Mouse (Mus musculus) liver, embryonic 16.5 days (tissue): Measurements from ENCODE around the gene Qsox1. TPM values are rescaled to one million over a fixed set of nuclear protein-coding genes. Genes with fewer than 3 reads are reported as not detected.

Source experiments
- ATAC-seq: fragments of 200-750 bp; cut with Nextera tagmentation; 2 replicates; pipeline ENCODE4 v1.8.0; 2017; ENCODE audit warnings: low read depth, mild to moderate bottlenecking, moderate number of reproducible peaks, moderate library complexity
- H3K27ac ChIP-seq: fragments of 300-500 bp; sonication (generic); 2 replicates; pipeline ENCODE4 v1.5.1; 2014; ENCODE audit warnings: mild to moderate bottlenecking, low read length
- H3K27me3 ChIP-seq: fragments of 300-500 bp; sonication (generic); 2 replicates; pipeline ENCODE4 v1.6.1; 2014; ENCODE audit warnings: low read depth, low read length, mixed read lengths; ENCODE audit not compliant: control insufficient read depth, insufficient read depth
- H3K36me3 ChIP-seq: fragments of 300-500 bp; sonication (generic); 2 replicates; pipeline ENCODE4 v1.6.1; 2014; ENCODE audit warnings: mild to moderate bottlenecking; ENCODE audit not compliant: control insufficient read depth, insufficient read depth
- H3K4me1 ChIP-seq: fragments of 300-500 bp; sonication (generic); 2 replicates; pipeline ENCODE4 v1.6.1; 2014; ENCODE audit warnings: low read depth, low read length, mixed read lengths; ENCODE audit not compliant: control insufficient read depth
- H3K4me2 ChIP-seq: fragments of 300-500 bp; sonication (generic); 2 replicates; pipeline ENCODE4 v1.6.1; 2014; ENCODE audit warnings: low read depth, low read length, mixed read lengths
- H3K4me3 ChIP-seq: fragments of 300-500 bp; sonication (generic); 2 replicates; pipeline ENCODE4 v1.5.1; 2014; ENCODE audit warnings: low read depth, mild to moderate bottlenecking, low read length
- H3K9ac ChIP-seq: fragments of 300-500 bp; sonication (generic); 2 replicates; pipeline ENCODE4 v1.6.1; 2014; ENCODE audit warnings: low read depth, low read length
- H3K9me3 ChIP-seq: fragments of 300-500 bp; sonication (generic); replicated peaks from 2 replicates; pipeline ENCODE4 v1.6.1; 2016; ENCODE audit warnings: low read length; ENCODE audit not compliant: control insufficient read depth
- WGBS: fragments of 180-500 bp; shearing (Covaris S2); extraction: QIAGEN DNeasy Blood & Tissue Kit; methylation state at CpG from one replicate; pipeline ENCODE4 v1.1.7; 2014; ENCODE audit not compliant: insufficient replicate concordance; 5-methylcytosine and 5-hydroxymethylcytosine counted together
- polyA plus RNA-seq: library from polyadenylated mRNA; unstranded; fragments of >200 nt; fragmentation: Nextera tagmentation; extraction: Ambion mirVana; gene quantifications from 2 replicates; pipeline ENCODE4 v1.2.1, GENCODE M21; 2015

Gene Qsox1
- polyA plus RNA-seq, 1 experiment from 2014 or later, result 51.2 TPM

- H3K4me2 ChIP-seq, result peak overlapping the region; percentile 66
- H3K36me3 ChIP-seq, result no peaks in the 10 kb centered on the region
- no peak overlapping the region for H3K27ac ChIP-seq
- peaks cover 4% of the 10 kb centered on the region for H3K4me1 ChIP-seq
- no peak for ATAC-seq
- H3K27me3 ChIP-seq, result peaks cover 88% of the 10 kb centered on the region
- WGBS, result under 1% methylated on average over 34 of the region's 34 CpGs
- H3K4me3 ChIP-seq, result peak overlapping the region; percentile 51; the same call in 1 of the 2 replicates
- H3K9me3 ChIP-seq, result no peaks in the 10 kb centered on the region
- no peak overlapping the region for H3K9ac ChIP-seq
These were observed 71.2 kb downstream of the Qsox1 start for GRCm38 (mm10) chr1:155741378-155741945.

GRCm38 (mm10) chr1:155740622-155741377 is 71.9 kb downstream of the Qsox1 start:
- Histone ChIP-seq H3K4me1 (peaks cover 4% of the 10 kb centered on the region), H3K4me3 (no peak overlapping the region), H3K9me3 (no peaks in the 10 kb centered on the region), H3K27me3 (peaks cover 88% of the 10 kb centered on the region), H3K27ac (no peak overlapping the region), H3K36me3 (no peaks in the 10 kb centered on the region), H3K4me2 (no peak overlapping the region), H3K9ac (no peak overlapping the region)
- 1% methylated on average over 44 of the region's 44 CpGs for WGBS
- no peak for ATAC-seq

- no peak overlapping the region for H3K9ac ChIP-seq
- no peak overlapping the region for H3K4me3 ChIP-seq
- H3K4me2 ChIP-seq, result no peak overlapping the region
- no peaks in the 10 kb centered on the region for H3K9me3 ChIP-seq
- WGBS, result under 1% methylated on average over 25 of the region's 25 CpGs
- H3K27ac ChIP-seq, result no peak overlapping the region
- peaks cover 4% of the 10 kb centered on the region for H3K4me1 ChIP-seq
- H3K27me3 ChIP-seq, result peaks cover 91% of the 10 kb centered on the region
- ATAC-seq, result no peak
- H3K36me3 ChIP-seq, result no peaks in the 10 kb centered on the region
These were observed 74.8 kb downstream of the Qsox1 start for GRCm38 (mm10) chr1:155737809-155738383.

GRCm38 (mm10) chr1:155737017-155737808 is 75.5 kb downstream of the Qsox1 start:
- Histone ChIP-seq H3K27ac (no peak overlapping the region), H3K9ac (no peak overlapping the region), H3K4me2 (0 out of 2 replicates have a peak overlapping the region, but pooled peaks have one; percentile 9), H3K27me3 (peaks cover 91% of the 10 kb centered on the region), H3K9me3 (no peaks in the 10 kb centered on the region), H3K36me3 (no peaks in the 10 kb centered on the region), H3K4me3 (no peak overlapping the region), H3K4me1 (peaks cover 1% of the 10 kb centered on the region)
- ATAC-seq, result no peak
- WGBS, result under 1% methylated on average over 58 of the region's 58 CpGs

GRCm38 (mm10) chr1:155736096-155736825 is 76.4 kb downstream of the Qsox1 start:
- Histone ChIP-seq H3K9ac (no peak overlapping the region), H3K27me3 (peaks cover 90% of the 10 kb centered on the region), H3K4me2 (no peak overlapping the region), H3K4me3 (no peak overlapping the region), H3K4me1 (no peaks in the 10 kb centered on the region), H3K27ac (no peak overlapping the region), H3K36me3 (no peaks in the 10 kb centered on the region), H3K9me3 (no peaks in the 10 kb centered on the region)
- 1% methylated on average over 26 of the region's 26 CpGs for WGBS
- ATAC-seq, result no peak

- H3K4me3 ChIP-seq, result no peak overlapping the region
- peaks cover 70% of the 10 kb centered on the region for H3K27me3 ChIP-seq
- H3K4me2 ChIP-seq, result no peak overlapping the region
- no peaks in the 10 kb centered on the region for H3K4me1 ChIP-seq
- no peak overlapping the region for H3K27ac ChIP-seq
- H3K36me3 ChIP-seq, result no peaks in the 10 kb centered on the region
- ATAC-seq, result no peak
- no peaks in the 10 kb centered on the region for H3K9me3 ChIP-seq
- H3K9ac ChIP-seq, result no peak overlapping the region
- 1% methylated on average over 2 of the region's 2 CpGs for WGBS
These were observed 81.5 kb downstream of the Qsox1 start for GRCm38 (mm10) chr1:155731156-155731555.

GRCm38 (mm10) chr1:155729113-155729795 is 83.4 kb downstream of the Qsox1 start:
- Histone ChIP-seq H3K4me1 (no peaks in the 10 kb centered on the region), H3K27me3 (peaks cover 53% of the 10 kb centered on the region), H3K9me3 (no peaks in the 10 kb centered on the region), H3K27ac (no peak overlapping the region), H3K36me3 (no peaks in the 10 kb centered on the region), H3K4me2 (no peak overlapping the region), H3K9ac (no peak overlapping the region), H3K4me3 (no peak overlapping the region)
- WGBS, result 4% methylated on average over 23 of the region's 23 CpGs
- no peak for ATAC-seq

- 21% methylated on average over 10 of the region's 10 CpGs for WGBS
- Histone ChIP-seq H3K9ac (no peak overlapping the region), H3K36me3 (no peaks in the 10 kb centered on the region), H3K4me3 (no peak overlapping the region), H3K4me1 (no peaks in the 10 kb centered on the region), H3K9me3 (no peaks in the 10 kb centered on the region), H3K27me3 (peaks cover 56% of the 10 kb centered on the region), H3K27ac (no peak overlapping the region), H3K4me2 (no peak overlapping the region)
- ATAC-seq, result no peak
These were observed 84.9 kb downstream of the Qsox1 start for GRCm38 (mm10) chr1:155727830-155728229.
